Mouse (Mus musculus) embryonic fibroblast, embryonic 13.5 days (primary cell): ENCODE results near the gene Capn2.

Experiments
- CTCF ChIP-seq: IDR thresholded peaks from 2 replicates; pipeline ENCODE4 v1.5.1; 2011; ENCODE audit warnings: mild to moderate bottlenecking, control low read depth, low read length, moderate library complexity, borderline replicate concordance; ENCODE audit not compliant: insufficient read depth
- POLR2A ChIP-seq: IDR thresholded peaks from 2 replicates; pipeline ENCODE4 v1.6.1; 2011; ENCODE audit warnings: low read depth, mild to moderate bottlenecking, control low read depth, low read length, moderate library complexity

DNA sequence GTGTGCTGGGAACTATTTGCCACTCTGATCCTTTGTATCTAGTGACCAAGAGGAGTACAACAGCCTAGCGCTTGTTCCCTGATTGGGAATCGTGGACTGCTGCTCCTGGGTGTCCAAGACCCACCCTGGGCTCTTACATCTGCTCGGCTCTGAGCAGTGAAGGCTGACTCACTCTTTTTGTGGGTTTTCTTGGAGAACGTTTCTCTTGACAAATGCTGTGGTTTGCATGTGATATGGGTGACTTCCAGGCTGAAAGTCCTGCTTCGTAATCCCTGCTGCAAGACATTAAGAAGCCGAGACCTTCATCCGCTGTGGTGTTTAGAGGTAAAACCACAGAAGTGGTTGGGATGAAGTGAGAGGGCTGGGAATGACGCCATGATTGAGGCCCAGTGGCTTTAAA is 25.7 kb upstream of the Capn2 start:
- TF ChIP-seq POLR2A (no peak), CTCF (no peak)
